Mouse (Mus musculus) stomach, embryonic 14.5 days (tissue): ENCODE measurements around the gene Slc39a10. TPM values are rescaled to one million over a fixed set of nuclear protein-coding genes. Genes with fewer than 3 reads are reported as not detected.
A peak's percentile ranks its signal among the peaks of the same experiment; 100 is the strongest.

Experiments used
- ATAC-seq: fragments of 200-750 bp; cut with Nextera tagmentation; 2 replicates; pipeline ENCODE4 v1.8.0; 2017; ENCODE audit warnings: low read depth, moderate TSS enrichment; ENCODE audit not compliant: insufficient number of reproducible peaks, insufficient read depth, low FRiP score
- H3K27ac ChIP-seq: fragments of 300-500 bp; sonication (generic); 2 replicates; pipeline ENCODE4 v1.5.1; 2014; ENCODE audit warnings: mild to moderate bottlenecking, low read length, moderate library complexity, mixed read lengths
- H3K27me3 ChIP-seq: fragments of 300-500 bp; sonication (generic); 2 replicates; pipeline ENCODE4 v1.6.1; 2014; ENCODE audit warnings: low read length, control low read depth, mixed read lengths; ENCODE audit not compliant: control insufficient read depth, insufficient read depth
- H3K36me3 ChIP-seq: fragments of 300-500 bp; sonication (generic); 2 replicates; pipeline ENCODE4 v1.6.1; 2014; ENCODE audit warnings: mild to moderate bottlenecking, control low read depth, low read length, moderate library complexity, mixed read lengths; ENCODE audit not compliant: control insufficient read depth, insufficient read depth
- H3K4me1 ChIP-seq: fragments of 300-500 bp; sonication (generic); 2 replicates; pipeline ENCODE4 v1.6.1; 2014; ENCODE audit warnings: low read length, control low read depth, mixed read lengths; ENCODE audit not compliant: control insufficient read depth, insufficient read depth
- H3K4me2 ChIP-seq: fragments of 300-500 bp; sonication (generic); replicated peaks from 2 replicates; pipeline ENCODE4 v1.6.1; 2014; ENCODE audit warnings: low read depth, low read length, control low read depth
- H3K4me3 ChIP-seq: fragments of 300-500 bp; sonication (generic); 2 replicates; pipeline ENCODE4 v1.5.1; 2014; ENCODE audit warnings: low read depth, low read length, control low read depth
- H3K9ac ChIP-seq: fragments of 300-500 bp; sonication (generic); replicated peaks from 2 replicates; pipeline ENCODE4 v1.6.1; 2014; ENCODE audit warnings: low read depth, mild to moderate bottlenecking, control low read depth, low read length, moderate library complexity, mixed read lengths
- H3K9me3 ChIP-seq: fragments of 300-500 bp; sonication (generic); 2 replicates; pipeline ENCODE4 v1.6.1; 2016; ENCODE audit warnings: low read depth, low read length, control low read depth; ENCODE audit not compliant: control insufficient read depth
- WGBS: fragments of 180-500 bp; shearing (Covaris S2); extraction: QIAGEN DNeasy Blood & Tissue Kit; methylation state at CpG from one replicate; pipeline ENCODE4 v1.1.7; 2014; 5-methylcytosine and 5-hydroxymethylcytosine counted together
- polyA plus RNA-seq: library from polyadenylated mRNA; unstranded; fragments of >200 nt; fragmentation: Nextera tagmentation; extraction: Ambion mirVana; gene quantifications from 2 replicates; pipeline ENCODE4 v1.2.1, GENCODE M21; 2014

Gene Slc39a10
- polyA plus RNA-seq, 1 experiment from 2014 or later, result 80.5 TPM

- H3K36me3 ChIP-seq, result no peaks in the 10 kb centered on the region
- no peak overlapping the region for H3K4me3 ChIP-seq
- H3K27ac ChIP-seq, result no peak overlapping the region
- H3K9ac ChIP-seq, result no peak overlapping the region
- H3K27me3 ChIP-seq, result no peaks in the 10 kb centered on the region
- H3K4me1 ChIP-seq, result no peaks in the 10 kb centered on the region
- peaks cover 3% of the 10 kb centered on the region; the same call in 1 of the 2 replicates for H3K9me3 ChIP-seq
- whole genome bisulfite sequencing, result 51% methylated on average over 1 of the region's 1 CpGs
- H3K4me2 ChIP-seq, result no peak overlapping the region
- ATAC-seq, result no peak
These were observed 21.7 kb upstream of the Slc39a10 start for GRCm38 (mm10) chr1:46914349-46914748.

GRCm38 (mm10) chr1:46912506-46913156 is 20.0 kb upstream of the Slc39a10 start:
- Histone ChIP-seq H3K4me3 (no peak overlapping the region), H3K4me2 (no peak overlapping the region), H3K36me3 (no peaks in the 10 kb centered on the region), H3K27me3 (no peaks in the 10 kb centered on the region), H3K9ac (no peak overlapping the region), H3K27ac (no peak overlapping the region), H3K9me3 (peaks cover 3% of the 10 kb centered on the region; the same call in 1 of the 2 replicates), H3K4me1 (no peaks in the 10 kb centered on the region)
- no peak for ATAC-seq
- WGBS, result 87% methylated on average over 1 of the region's 1 CpGs

- H3K27ac ChIP-seq, result no peak overlapping the region
- H3K4me1 ChIP-seq, result no peaks in the 10 kb centered on the region
- no peaks in the 10 kb centered on the region for H3K36me3 ChIP-seq
- 86% methylated on average over 3 of the region's 3 CpGs for WGBS
- no peak overlapping the region for H3K4me2 ChIP-seq
- no peak overlapping the region for H3K9ac ChIP-seq
- no peaks in the 10 kb centered on the region for H3K27me3 ChIP-seq
- ATAC-seq, result no peak
- H3K4me3 ChIP-seq, result no peak overlapping the region
- peaks cover 3% of the 10 kb centered on the region; the same call in 1 of the 2 replicates for H3K9me3 ChIP-seq
These were observed 17.5 kb upstream of the Slc39a10 start for GRCm38 (mm10) chr1:46910154-46910553.

- no peak for ATAC-seq
- WGBS, result 81% methylated on average over 5 of the region's 5 CpGs
These were observed 13.1 kb upstream of the Slc39a10 start for GRCm38 (mm10) chr1:46905706-46906105.

GRCm38 (mm10) chr1:46902102-46902683 is 9.5 kb upstream of the Slc39a10 start:
- 32% methylated on average over 2 of the region's 2 CpGs for WGBS
- no peaks in the 10 kb centered on the region for H3K4me1 ChIP-seq
- ATAC-seq, result 0 out of 2 replicates have a peak, but pooled peaks have one; percentile 76
- no peak overlapping the region for H3K9ac ChIP-seq
- no peaks in the 10 kb centered on the region for H3K9me3 ChIP-seq
- no peaks in the 10 kb centered on the region for H3K36me3 ChIP-seq
- H3K27ac ChIP-seq, result no peak overlapping the region
- no peaks in the 10 kb centered on the region for H3K27me3 ChIP-seq
- H3K4me2 ChIP-seq, result no peak overlapping the region
- no peak overlapping the region for H3K4me3 ChIP-seq

More at GRCm38 (mm10) chr1:46905706-46906105, 13.1 kb upstream of the Slc39a10 start:
- Histone ChIP-seq H3K27me3 (no peaks in the 10 kb centered on the region), H3K9me3 (no peaks in the 10 kb centered on the region), H3K36me3 (no peaks in the 10 kb centered on the region), H3K4me3 (no peak overlapping the region), H3K4me1 (no peaks in the 10 kb centered on the region), H3K9ac (no peak overlapping the region), H3K27ac (no peak overlapping the region), H3K4me2 (no peak overlapping the region)

GRCm38 (mm10) chr1:46894281-46894842 is 1.7 kb upstream of the Slc39a10 start:
- 22% methylated on average over 7 of the region's 7 CpGs for WGBS
- no peak overlapping the region for H3K27ac ChIP-seq
- no peak for ATAC-seq
- no peaks in the 10 kb centered on the region for H3K36me3 ChIP-seq
- H3K4me1 ChIP-seq, result no peaks in the 10 kb centered on the region
- no peak overlapping the region for H3K4me3 ChIP-seq
- no peak overlapping the region for H3K4me2 ChIP-seq
- H3K9ac ChIP-seq, result no peak overlapping the region
- H3K27me3 ChIP-seq, result no peaks in the 10 kb centered on the region
- H3K9me3 ChIP-seq, result no peaks in the 10 kb centered on the region

- Histone ChIP-seq H3K27ac (peak overlapping the region; percentile 66), H3K36me3 (no peaks in the 10 kb centered on the region), H3K4me2 (0 out of 2 replicates have a peak overlapping the region, but pooled peaks have one; percentile 3)
These were observed 3.9 kb downstream of the Slc39a10 start for GRCm38 (mm10) chr1:46888726-46889125.

GRCm38 (mm10) chr1:46888324-46888723 is 4.3 kb downstream of the Slc39a10 start:
- H3K4me1 ChIP-seq, result peaks cover 5% of the 10 kb centered on the region; the same call in 1 of the 2 replicates
- no peaks in the 10 kb centered on the region for H3K27me3 ChIP-seq
- peak overlapping the region; percentile 66 for H3K27ac ChIP-seq
- WGBS, result 7% methylated on average over 2 of the region's 2 CpGs
- 0 out of 2 replicates have a peak overlapping the region, but pooled peaks have one; percentile 7 for H3K4me2 ChIP-seq
- H3K4me3 ChIP-seq, result no peak overlapping the region
- ATAC-seq, result peak; percentile 50; the same call in 1 of the 2 replicates
- no peaks in the 10 kb centered on the region for H3K9me3 ChIP-seq
- H3K36me3 ChIP-seq, result no peaks in the 10 kb centered on the region
- no peak overlapping the region for H3K9ac ChIP-seq

More at GRCm38 (mm10) chr1:46888726-46889125, 3.9 kb downstream of the Slc39a10 start:
- Histone ChIP-seq H3K4me1 (peaks cover 5% of the 10 kb centered on the region; the same call in 1 of the 2 replicates), H3K9me3 (no peaks in the 10 kb centered on the region), H3K27me3 (no peaks in the 10 kb centered on the region), H3K9ac (no peak overlapping the region), H3K4me3 (no peak overlapping the region)
- ATAC-seq, result peak; percentile 43; the same call in 1 of the 2 replicates
- 12% methylated on average over 4 of the region's 4 CpGs for WGBS
